Mouse (Mus musculus) embryonic facial prominence, embryonic 14.5 days (tissue): Measurements from ENCODE around the gene Zfp760. TPM values are rescaled to one million over a fixed set of nuclear protein-coding genes. Genes with fewer than 3 reads are reported as not detected.
A peak's percentile ranks its signal among the peaks of the same experiment; 100 is the strongest.
"Not testable (repeated sequence)": the region's sequence is repeated elsewhere in the genome, so short reads cannot be mapped to it uniquely, and the experiment has no call there.

Experiments used
- ATAC-seq: fragments of 200-750 bp; cut with Nextera tagmentation; 2 replicates; pipeline ENCODE4 v1.8.0; 2017; ENCODE audit warnings: low read depth, moderate number of reproducible peaks, moderate TSS enrichment
- DNase-seq: peaks from one replicate; pipeline ENCODE4 v3.0.0-alpha.2; 2015; ENCODE audit warnings: low spot score
- H3K27ac ChIP-seq: fragments of 300-500 bp; sonication (generic); replicated peaks from 2 replicates; pipeline ENCODE4 v1.5.1; 2014; ENCODE audit warnings: low read depth, mild to moderate bottlenecking, low read length, moderate library complexity
- H3K27me3 ChIP-seq: fragments of 300-500 bp; sonication (generic); replicated peaks from 2 replicates; pipeline ENCODE4 v1.6.1; 2014; ENCODE audit warnings: low read length; ENCODE audit not compliant: control insufficient read depth, insufficient read depth
- H3K36me3 ChIP-seq: fragments of 300-500 bp; sonication (generic); 2 replicates; pipeline ENCODE4 v1.6.1; 2014; ENCODE audit warnings: low read length, mixed read lengths; ENCODE audit not compliant: control insufficient read depth, insufficient read depth
- H3K4me1 ChIP-seq: fragments of 300-500 bp; sonication (generic); 2 replicates; pipeline ENCODE4 v1.6.1; 2014; ENCODE audit warnings: antibody characterized with exemption, low read length; ENCODE audit not compliant: control insufficient read depth, insufficient read depth
- H3K4me2 ChIP-seq: fragments of 300-500 bp; sonication (generic); 2 replicates; pipeline ENCODE4 v1.6.1; 2014; ENCODE audit warnings: low read depth, mild to moderate bottlenecking, low read length, moderate library complexity, mixed read lengths
- H3K4me3 ChIP-seq: fragments of 300-500 bp; sonication (generic); 2 replicates; pipeline ENCODE4 v1.5.1; 2014; ENCODE audit warnings: low read depth, mild to moderate bottlenecking, low read length
- H3K9ac ChIP-seq: fragments of 300-500 bp; sonication (generic); 2 replicates; pipeline ENCODE4 v1.6.1; 2014; ENCODE audit warnings: low read depth, mild to moderate bottlenecking, low read length, moderate library complexity, mixed read lengths
- H3K9me3 ChIP-seq: fragments of 300-500 bp; sonication (generic); 2 replicates; pipeline ENCODE4 v1.6.1; 2016; ENCODE audit warnings: low read length; ENCODE audit not compliant: control insufficient read depth
- WGBS: fragments of 180-500 bp; shearing (Covaris S2); extraction: QIAGEN DNeasy Blood & Tissue Kit; methylation state at CpG from one replicate; pipeline ENCODE4 v1.1.7; 2014; 5-methylcytosine and 5-hydroxymethylcytosine counted together
- polyA plus RNA-seq: library from polyadenylated mRNA; unstranded; fragments of >200 nt; fragmentation: Nextera tagmentation; extraction: Ambion mirVana; gene quantifications from 2 replicates; pipeline ENCODE4 v1.2.1, GENCODE M21; 2014

Zfp760 gene
- polyA plus RNA-seq: 13.4 and 13.7 TPM in 2 replicates

GRCm38 (mm10) chr17:21707343-21707996, at the start of gene Zfp760:
TSS of gene Zfp760 (plus strand) at chr17:21707741.
- ATAC-seq (peak; percentile 99), DNase-seq (peak; percentile 98)
- 5% methylated on average over 26 of the region's 26 CpGs for WGBS
- peak within 1 kb of the TSS; percentile 70 for H3K4me3 ChIP-seq
- peaks cover 9% of the 10 kb centered on the region for H3K4me1 ChIP-seq
- peak within 1 kb of the TSS; percentile 95 for H3K27ac ChIP-seq
- H3K9ac ChIP-seq: peak within 1 kb of the TSS; percentile 83
- H3K27me3 ChIP-seq: no peaks in the 10 kb centered on the region
- no peaks in the 10 kb centered on the region for H3K9me3 ChIP-seq
- H3K36me3 ChIP-seq: peaks cover 14% of the 10 kb centered on the region
- H3K4me2 ChIP-seq: peak within 1 kb of the TSS; percentile 63

GRCm38 (mm10) chr17:21678826-21679225, 28.7 kb upstream of the Zfp760 start:
- not testable (repeated sequence) for H3K9ac ChIP-seq, H3K36me3 ChIP-seq, H3K4me2 ChIP-seq, H3K4me1 ChIP-seq, DNase-seq, H3K27ac ChIP-seq, ATAC-seq, H3K9me3 ChIP-seq, H3K27me3 ChIP-seq
- 38% methylated on average over 1 of the region's 1 CpGs for WGBS
- peak overlapping the region; percentile 47; the same call in 1 of the 2 replicates for H3K4me3 ChIP-seq

GRCm38 (mm10) chr17:21679273-21680018, 28.1 kb upstream of the Zfp760 start:
- Histone ChIP-seq H3K36me3 (no peaks in the 10 kb centered on the region), H3K9me3 (no peaks in the 10 kb centered on the region), H3K9ac (peak overlapping the region; percentile 52), H3K4me2 (peak overlapping the region; percentile 57), H3K27me3 (no peaks in the 10 kb centered on the region), H3K27ac (peak overlapping the region; percentile 66), H3K4me3 (peak overlapping the region; percentile 47), H3K4me1 (no peaks in the 10 kb centered on the region)
- 4% methylated on average over 9 of the region's 9 CpGs for WGBS
- ATAC-seq: peak; percentile 100
- peak; percentile 95 for DNase-seq

- H3K4me3 ChIP-seq: peak overlapping the region; percentile 47
- H3K4me1 ChIP-seq, H3K9me3 ChIP-seq, DNase-seq, H3K36me3 ChIP-seq, H3K27me3 ChIP-seq: not testable (repeated sequence)
- 0% methylated on average over 10 of the region's 10 CpGs for WGBS
- peak overlapping the region; percentile 52 for H3K9ac ChIP-seq
- ATAC-seq: peak; percentile 93
- H3K4me2 ChIP-seq: peak overlapping the region; percentile 57
- H3K27ac ChIP-seq: peak overlapping the region; percentile 66
Measured at GRCm38 (mm10) chr17:21680019-21680376, 27.5 kb upstream of the Zfp760 start.

- Histone ChIP-seq H3K36me3 (peaks cover 26% of the 10 kb centered on the region; the same call in 1 of the 2 replicates), H3K4me1 (no peaks in the 10 kb centered on the region), H3K27ac (no peak within 1 kb of the TSS), H3K9ac (no peak within 1 kb of the TSS), H3K4me2 (no peak within 1 kb of the TSS), H3K27me3 (no peaks in the 10 kb centered on the region), H3K4me3 (no peak within 1 kb of the TSS), H3K9me3 (no peaks in the 10 kb centered on the region)
- WGBS: 89% methylated on average over 3 of the region's 3 CpGs
- DNase-seq (no peak), ATAC-seq (no peak)
Measured at GRCm38 (mm10) chr17:21691560-21691959, 16.0 kb upstream of the Zfp760 start, which contains the start of gene Gm10226. TSS of gene Gm10226 (plus strand) at chr17:21691860.

- H3K9ac ChIP-seq: no peak overlapping the region
- no peak for DNase-seq
- no peak overlapping the region for H3K4me3 ChIP-seq
- 80% methylated on average over 3 of the region's 3 CpGs for WGBS
- no peaks in the 10 kb centered on the region for H3K4me1 ChIP-seq
- no peak overlapping the region for H3K4me2 ChIP-seq
- H3K27ac ChIP-seq: no peak overlapping the region
- ATAC-seq: no peak
- H3K27me3 ChIP-seq: no peaks in the 10 kb centered on the region
- H3K36me3 ChIP-seq: peaks cover 26% of the 10 kb centered on the region; the same call in 1 of the 2 replicates
- no peaks in the 10 kb centered on the region for H3K9me3 ChIP-seq
Measured at GRCm38 (mm10) chr17:21693342-21693741, 14.2 kb upstream of the Zfp760 start.

GRCm38 (mm10) chr17:21696073-21696472, 11.5 kb upstream of the Zfp760 start:
- H3K4me1 ChIP-seq: no peaks in the 10 kb centered on the region
- no peaks in the 10 kb centered on the region for H3K9me3 ChIP-seq
- no peak overlapping the region for H3K4me2 ChIP-seq
- H3K36me3 ChIP-seq: peaks cover 14% of the 10 kb centered on the region; the same call in 1 of the 2 replicates
- H3K27ac ChIP-seq: no peak overlapping the region
- DNase-seq: no peak
- H3K9ac ChIP-seq: no peak overlapping the region
- no peaks in the 10 kb centered on the region for H3K27me3 ChIP-seq
- no peak overlapping the region for H3K4me3 ChIP-seq
- no peak for ATAC-seq

- H3K9ac ChIP-seq: no peak overlapping the region
- H3K36me3 ChIP-seq: no peaks in the 10 kb centered on the region
- no peaks in the 10 kb centered on the region for H3K27me3 ChIP-seq
- H3K27ac ChIP-seq: no peak overlapping the region
- ATAC-seq: no peak
- H3K4me1 ChIP-seq: no peaks in the 10 kb centered on the region
- no peak overlapping the region for H3K4me3 ChIP-seq
- 46% methylated on average over 5 of the region's 5 CpGs for WGBS
- no peaks in the 10 kb centered on the region for H3K9me3 ChIP-seq
- no peak overlapping the region for H3K4me2 ChIP-seq
- no peak for DNase-seq
Measured at GRCm38 (mm10) chr17:21702281-21703240, 5.0 kb upstream of the Zfp760 start.
